Mouse (Mus musculus) hindbrain, postnatal 0 days (tissue): Measurements from ENCODE around the gene Il23r. TPM values are rescaled to one million over a fixed set of nuclear protein-coding genes. Genes with fewer than 3 reads are reported as not detected.
"Not testable (repeated sequence)": the region's sequence is repeated elsewhere in the genome, so short reads cannot be mapped to it uniquely, and the experiment has no call there.

Source experiments
- ATAC-seq: fragments of 200-750 bp; cut with Nextera tagmentation; 2 replicates; pipeline ENCODE4 v1.8.0; 2017; ENCODE audit warnings: mild to moderate bottlenecking, moderate TSS enrichment, moderate library complexity
- DNase-seq: peaks from one replicate; pipeline ENCODE4 v3.0.0-alpha.2; 2015; ENCODE audit warnings: low spot score
- H3K27ac ChIP-seq: fragments of 300-500 bp; sonication (generic); 2 replicates; pipeline ENCODE4 v1.5.1; 2014; ENCODE audit warnings: mild to moderate bottlenecking
- H3K27me3 ChIP-seq: fragments of 300-500 bp; sonication (generic); 2 replicates; pipeline ENCODE4 v1.6.1; 2014; ENCODE audit warnings: low read length, mixed read lengths; ENCODE audit not compliant: insufficient read depth
- H3K36me3 ChIP-seq: fragments of 300-500 bp; sonication (generic); 2 replicates; pipeline ENCODE4 v1.6.1; 2014; ENCODE audit warnings: low read length, mixed read lengths; ENCODE audit not compliant: insufficient read depth
- H3K4me1 ChIP-seq: fragments of 300-500 bp; sonication (generic); 2 replicates; pipeline ENCODE4 v1.6.1; 2014; ENCODE audit warnings: antibody characterized with exemption, low read length, mixed read lengths; ENCODE audit not compliant: insufficient read depth
- H3K4me2 ChIP-seq: fragments of 300-500 bp; sonication (generic); 2 replicates; pipeline ENCODE4 v1.6.1; 2014; ENCODE audit warnings: low read depth, mild to moderate bottlenecking, low read length, moderate library complexity, mixed read lengths
- H3K4me3 ChIP-seq: fragments of 300-500 bp; sonication (generic); 2 replicates; pipeline ENCODE4 v1.5.1; 2014; ENCODE audit warnings: low read length
- H3K9ac ChIP-seq: fragments of 300-500 bp; sonication (generic); replicated peaks from 2 replicates; pipeline ENCODE4 v1.6.1; 2014; ENCODE audit warnings: mild to moderate bottlenecking, low read length, moderate library complexity, mixed read lengths
- H3K9me3 ChIP-seq: fragments of 300-500 bp; sonication (generic); 2 replicates; pipeline ENCODE4 v1.6.1; 2016; ENCODE audit warnings: low read length, mixed read lengths
- CTCF ChIP-seq: IDR thresholded peaks from 2 replicates; pipeline ENCODE4 v1.5.1; 2016; ENCODE audit warnings: antibody characterized with exemption, control low read depth, low read depth
- WGBS: fragments of 180-500 bp; shearing (Covaris S2); extraction: QIAGEN DNeasy Blood & Tissue Kit; methylation state at CpG from one replicate; pipeline ENCODE4 v1.1.7; 2014; 5-methylcytosine and 5-hydroxymethylcytosine counted together
- polyA plus RNA-seq: library from polyadenylated mRNA; unstranded; fragments of >200 nt; fragmentation: Nextera tagmentation; extraction: Ambion mirVana; gene quantifications from 2 replicates; pipeline ENCODE4 v1.2.1, GENCODE M21; 2015
- total RNA-seq: library from RNA; depleted of rRNA; stranded (reverse); fragments of >200 nt; gene quantifications from 2 replicates; pipeline ENCODE4 v1.2.3, GENCODE M21; 2014

Gene Il23r
- total and polyA plus RNA-seq, 2 experiments from 2014 or later = 0.08 to 0.16 TPM

GRCm38 (mm10) chr6:67530992-67531821 is 39.6 kb upstream of the Il23r start:
- no peak for ATAC-seq

GRCm38 (mm10) chr6:67526356-67526755 is 34.7 kb upstream of the Il23r start:
- Histone ChIP-seq H3K4me2 (no peak overlapping the region), H3K9me3 (no peaks in the 10 kb centered on the region), H3K27ac (no peak overlapping the region), H3K9ac (no peak overlapping the region), H3K4me3 (no peak overlapping the region), H3K4me1 (no peaks in the 10 kb centered on the region), H3K27me3 (peaks cover 6% of the 10 kb centered on the region; the same call in 1 of the 2 replicates), H3K36me3 (no peaks in the 10 kb centered on the region)
- 85% methylated on average over 5 of the region's 5 CpGs for WGBS
- DNase-seq = no peak
- TF ChIP-seq CTCF = no peak
- ATAC-seq = no peak

More at GRCm38 (mm10) chr6:67530992-67531821, 39.6 kb upstream of the Il23r start:
- DNase-seq = no peak
- Histone ChIP-seq H3K4me3 (no peak overlapping the region), H3K27me3 (peaks cover 49% of the 10 kb centered on the region), H3K36me3 (no peaks in the 10 kb centered on the region), H3K4me2 (no peak overlapping the region), H3K27ac (no peak overlapping the region), H3K9me3 (no peaks in the 10 kb centered on the region), H3K9ac (no peak overlapping the region), H3K4me1 (no peaks in the 10 kb centered on the region)
- WGBS = 69% methylated on average over 9 of the region's 9 CpGs
- peak; percentile 17; the same call in 1 of the 2 replicates for TF ChIP-seq CTCF

GRCm38 (mm10) chr6:67510752-67511151 is 19.1 kb upstream of the Il23r start:
- H3K9ac ChIP-seq = no peak overlapping the region
- H3K36me3 ChIP-seq = no peaks in the 10 kb centered on the region
- H3K9me3 ChIP-seq = no peaks in the 10 kb centered on the region
- TF ChIP-seq CTCF = peak; percentile 69
- H3K4me3 ChIP-seq = no peak overlapping the region
- H3K27ac ChIP-seq = no peak overlapping the region
- ATAC-seq (no peak), DNase-seq (peak; percentile 41)
- H3K4me1 ChIP-seq = no peaks in the 10 kb centered on the region
- no peak overlapping the region for H3K4me2 ChIP-seq
- no peaks in the 10 kb centered on the region for H3K27me3 ChIP-seq

GRCm38 (mm10) chr6:67501938-67502337 is 10.3 kb upstream of the Il23r start:
- not testable (repeated sequence) for ATAC-seq, DNase-seq, H3K9me3 ChIP-seq, H3K27ac ChIP-seq, H3K36me3 ChIP-seq, H3K4me2 ChIP-seq, H3K4me1 ChIP-seq, H3K9ac ChIP-seq, H3K4me3 ChIP-seq, H3K27me3 ChIP-seq
- 96% methylated on average over 2 of the region's 6 CpGs for WGBS

- no peak overlapping the region for H3K9ac ChIP-seq
- H3K4me2 ChIP-seq = no peak overlapping the region
- no peak overlapping the region for H3K4me3 ChIP-seq
- H3K4me1 ChIP-seq = no peaks in the 10 kb centered on the region
- DNase-seq = no peak
- no peaks in the 10 kb centered on the region for H3K9me3 ChIP-seq
- TF ChIP-seq CTCF = no peak
- WGBS = 69% methylated on average over 2 of the region's 2 CpGs
- H3K27me3 ChIP-seq = no peaks in the 10 kb centered on the region
- ATAC-seq = no peak
- no peak overlapping the region for H3K27ac ChIP-seq
- no peaks in the 10 kb centered on the region for H3K36me3 ChIP-seq
Measured at GRCm38 (mm10) chr6:67481012-67481411, 10.6 kb downstream of the Il23r start.

GRCm38 (mm10) chr6:67471242-67471641 is 20.4 kb downstream of the Il23r start:
- no peak overlapping the region for H3K27ac ChIP-seq
- 19% methylated on average over 1 of the region's 1 CpGs for WGBS
- no peaks in the 10 kb centered on the region for H3K27me3 ChIP-seq
- no peaks in the 10 kb centered on the region for H3K9me3 ChIP-seq
- no peak overlapping the region for H3K4me3 ChIP-seq
- peak; percentile 2 for DNase-seq
- H3K4me1 ChIP-seq = no peaks in the 10 kb centered on the region
- TF ChIP-seq CTCF = no peak
- ATAC-seq = no peak
- no peak overlapping the region for H3K9ac ChIP-seq
- no peak overlapping the region for H3K4me2 ChIP-seq
- H3K36me3 ChIP-seq = no peaks in the 10 kb centered on the region

GRCm38 (mm10) chr6:67459424-67459823 is 32.2 kb downstream of the Il23r start:
- Histone ChIP-seq H3K4me2 (no peak overlapping the region), H3K9ac (no peak overlapping the region), H3K4me3 (no peak overlapping the region), H3K36me3 (no peaks in the 10 kb centered on the region), H3K4me1 (no peaks in the 10 kb centered on the region), H3K9me3 (no peaks in the 10 kb centered on the region), H3K27me3 (no peaks in the 10 kb centered on the region), H3K27ac (no peak overlapping the region)
- ATAC-seq (no peak), DNase-seq (no peak)
- TF ChIP-seq CTCF = no peak
- 100% methylated on average over 1 of the region's 1 CpGs for WGBS
